Mouse (Mus musculus) hematopoietic stem cell, adult 5-6 weeks (primary cell): ENCODE data around the gene Arid3a. TPM values are rescaled to one million over a fixed set of nuclear protein-coding genes. Genes with fewer than 3 reads are reported as not detected.
"Not testable (repeated sequence)": the region's sequence is repeated elsewhere in the genome, so short reads cannot be mapped to it uniquely, and the experiment has no call there.

ENCODE experiments used
- ATAC-seq, 2 experiments: fragments of 125-278 bp in 1 of 2; replicated peaks in 1 of 2; 2 replicates each; pipeline ENCODE4 v1.8.0; 2016 to 2017; ENCODE audit warnings: inconsistent platforms in 2 of 2, mild to moderate bottlenecking in 2 of 2, moderate number of reproducible peaks in 2 of 2, low read depth in 1 of 2, moderate TSS enrichment in 1 of 2; ENCODE audit not compliant: low FRiP score in 2 of 2, poor library complexity in 2 of 2, severe bottlenecking in 2 of 2, insufficient read depth in 1 of 2, low TSS enrichment in 1 of 2
- total RNA-seq: library from RNA; stranded (forward); fragments of 172-1452, 232-1000 nt; gene quantifications from 2 replicates; pipeline ENCODE4 v1.2.3, GENCODE M21; 2017

Gene Arid3a
- total RNA-seq: 7.6 and 10.1 TPM in 2 replicates

GRCm38 (mm10) chr10:79926491-79927323, at the start of gene Arid3a:
TSS of gene Arid3a (plus strand) at chr10:79927043.
- peak; percentile 57 to 67 for ATAC-seq

- ATAC-seq: peak in 1 of 2 experiments; percentile 23; a peak in 1 of 4 replicates
These were observed 49.7 kb upstream of the Arid3a start for GRCm38 (mm10) chr10:79877174-79877573.

GRCm38 (mm10) chr10:79877757-79878156, 49.1 kb upstream of the Arid3a start:
- ATAC-seq: peak; percentile 60 to 61

- ATAC-seq: no peak
These were observed 47.3 kb upstream of the Arid3a start for GRCm38 (mm10) chr10:79879527-79879926.

GRCm38 (mm10) chr10:79880721-79881120, 46.1 kb upstream of the Arid3a start:
- ATAC-seq: no peak

- ATAC-seq: peak; percentile 10 to 34; a peak in 3 of 4 replicates
These were observed 44.9 kb upstream of the Arid3a start for GRCm38 (mm10) chr10:79881981-79882380.

GRCm38 (mm10) chr10:79883297-79884084, 43.4 kb upstream of the Arid3a start:
- peak; percentile 41 to 42; a peak in 2 of 4 replicates for ATAC-seq

GRCm38 (mm10) chr10:79884446-79884845, 42.4 kb upstream of the Arid3a start:
- no peak for ATAC-seq

GRCm38 (mm10) chr10:79884938-79885337, 41.9 kb upstream of the Arid3a start:
- not testable (repeated sequence) for ATAC-seq

- no peak for ATAC-seq
These were observed 40.8 kb upstream of the Arid3a start, which contains the start of gene Elane for GRCm38 (mm10) chr10:79886054-79886453. TSS of gene Elane (plus strand) at chr10:79886247.

- ATAC-seq: no peak
These were observed 40.2 kb upstream of the Arid3a start for GRCm38 (mm10) chr10:79886611-79887010.

- peak; percentile 28 to 48; a peak in 2 of 4 replicates for ATAC-seq
These were observed 37.5 kb upstream of the Arid3a start for GRCm38 (mm10) chr10:79889386-79889785.

- no peak for ATAC-seq
These were observed 36.2 kb upstream of the Arid3a start, which contains the start of gene Cfd for GRCm38 (mm10) chr10:79890670-79891069. TSS of gene Cfd (plus strand) at chr10:79890853.

- peak; percentile 47 to 55; a peak in 2 of 4 replicates for ATAC-seq
These were observed 34.3 kb upstream of the Arid3a start for GRCm38 (mm10) chr10:79892451-79893118.

GRCm38 (mm10) chr10:79896306-79896705, 30.5 kb upstream of the Arid3a start:
- no peak for ATAC-seq

GRCm38 (mm10) chr10:79896814-79897213, 30.0 kb upstream of the Arid3a start:
- no peak for ATAC-seq
